In the genomic region with DNA sequence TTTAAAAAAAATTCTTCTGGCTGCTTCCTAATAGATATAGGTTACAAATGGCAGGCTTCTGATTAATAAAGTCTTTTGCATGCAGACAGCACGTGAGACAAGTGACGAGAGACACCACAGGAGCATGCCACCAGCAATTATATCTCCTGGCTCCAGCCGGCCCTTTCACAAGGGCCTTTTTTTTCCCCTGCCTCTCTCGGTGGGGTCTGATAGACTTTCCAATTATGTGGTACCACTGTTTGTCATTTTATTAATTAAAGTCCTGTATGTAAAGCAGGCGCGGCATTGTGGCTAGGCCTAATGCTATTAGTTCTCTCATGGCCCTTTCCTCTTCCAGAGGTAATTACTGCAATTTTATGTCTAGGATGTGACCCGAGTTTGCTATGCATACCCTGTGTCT, we compare ENCODE assay signal across 30 mouse cellular contexts.
"Had no signal": no experiment of that assay in that cellular context is flagged by ENCODE, and none has a peak within 500 bp of the region (broad histone marks: within the 10 kb centered on the region; RNA-seq: fewer than 3 reads in every experiment).

No protein-coding gene starts in this region.

- H3K4me2 ChIP-seq: limb, embryonic 12.5 days; limb, embryonic 13.5 days; limb, embryonic 15.5 days; liver, embryonic 11.5 days; liver, embryonic 12.5 days; liver, embryonic 13.5 days; liver, embryonic 15.5 days; lung, embryonic 14.5 days; lung, embryonic 15.5 days; midbrain, embryonic 11.5 days; midbrain, embryonic 12.5 days; midbrain, embryonic 13.5 days; midbrain, embryonic 15.5 days had no signal

- H3K27ac ChIP-seq: limb, embryonic 10.5 days; limb, embryonic 12.5 days; limb, embryonic 13.5 days; limb, embryonic 15.5 days; liver, embryonic 12.5 days; liver, embryonic 13.5 days; liver, embryonic 14.5 days; liver, embryonic 15.5 days; lung, embryonic 15.5 days; macrophage; midbrain, embryonic 10.5 days; midbrain, embryonic 12.5 days; midbrain, embryonic 13.5 days; midbrain, embryonic 15.5 days had no signal

- H3K9ac ChIP-seq: limb, embryonic 12.5 days; limb, embryonic 13.5 days; limb, embryonic 15.5 days; liver, embryonic 12.5 days; liver, embryonic 13.5 days; liver, embryonic 14.5 days; liver, embryonic 15.5 days; lung, embryonic 14.5 days; lung, embryonic 15.5 days; midbrain, embryonic 12.5 days; midbrain, embryonic 13.5 days; midbrain, embryonic 15.5 days had no signal

- H3K9me3 ChIP-seq: limb, embryonic 10.5 days; limb, embryonic 12.5 days; limb, embryonic 13.5 days; limb, embryonic 15.5 days; liver, embryonic 12.5 days; liver, embryonic 13.5 days; liver, embryonic 15.5 days; lung, embryonic 15.5 days; midbrain, embryonic 10.5 days; midbrain, embryonic 12.5 days; midbrain, embryonic 13.5 days; midbrain, embryonic 15.5 days had no signal

- H3K36me3 ChIP-seq: limb, embryonic 10.5 days; limb, embryonic 12.5 days; limb, embryonic 13.5 days; limb, embryonic 15.5 days; liver, embryonic 12.5 days; liver, embryonic 13.5 days; liver, embryonic 15.5 days; lung, embryonic 15.5 days; midbrain, embryonic 10.5 days; midbrain, embryonic 12.5 days; midbrain, embryonic 13.5 days; midbrain, embryonic 15.5 days had no signal

- H3K27me3 ChIP-seq: limb, embryonic 12.5 days; limb, embryonic 13.5 days; limb, embryonic 15.5 days; liver, embryonic 12.5 days; liver, embryonic 13.5 days; liver, embryonic 15.5 days; lung, embryonic 15.5 days; megakaryocyte, embryonic 14.5 days; midbrain, embryonic 13.5 days; midbrain, embryonic 15.5 days had no signal

- ATAC-seq: liver, embryonic 12.5 days; lung, postnatal 0 days; midbrain, embryonic 13.5 days; midbrain, embryonic 15.5 days; midbrain, embryonic 16.5 days had no signal

- H3K4me1 ChIP-seq: limb, embryonic 10.5 days; limb, embryonic 15.5 days; liver, embryonic 12.5 days; liver, embryonic 13.5 days; liver, embryonic 15.5 days; lung, embryonic 15.5 days; megakaryocyte, embryonic 14.5 days had no signal

- H3K4me3 ChIP-seq: limb, embryonic 10.5 days; limb, embryonic 12.5 days; limb, embryonic 13.5 days; limb, embryonic 15.5 days; liver, embryonic 12.5 days; liver, embryonic 13.5 days; liver, embryonic 15.5 days; lung, embryonic 15.5 days; megakaryocyte, embryonic 14.5 days; midbrain, embryonic 10.5 days; midbrain, embryonic 12.5 days; midbrain, embryonic 13.5 days; midbrain, embryonic 15.5 days; myocyte had no signal

- DNase-seq: left cerebral cortex, postnatal 4 days; liver; liver, embryonic 13.5 days; lung, adult 18-20 months; lung, adult 2 months; lung, embryonic 14.5 days; lung, postnatal 10 days; lung, postnatal 14 days; lung, postnatal 36 days; lung, postnatal 4 days; midbrain, embryonic 14.5 days had no signal
